24 mouse cellular contexts compared by ENCODE assay signal in the genomic region with DNA sequence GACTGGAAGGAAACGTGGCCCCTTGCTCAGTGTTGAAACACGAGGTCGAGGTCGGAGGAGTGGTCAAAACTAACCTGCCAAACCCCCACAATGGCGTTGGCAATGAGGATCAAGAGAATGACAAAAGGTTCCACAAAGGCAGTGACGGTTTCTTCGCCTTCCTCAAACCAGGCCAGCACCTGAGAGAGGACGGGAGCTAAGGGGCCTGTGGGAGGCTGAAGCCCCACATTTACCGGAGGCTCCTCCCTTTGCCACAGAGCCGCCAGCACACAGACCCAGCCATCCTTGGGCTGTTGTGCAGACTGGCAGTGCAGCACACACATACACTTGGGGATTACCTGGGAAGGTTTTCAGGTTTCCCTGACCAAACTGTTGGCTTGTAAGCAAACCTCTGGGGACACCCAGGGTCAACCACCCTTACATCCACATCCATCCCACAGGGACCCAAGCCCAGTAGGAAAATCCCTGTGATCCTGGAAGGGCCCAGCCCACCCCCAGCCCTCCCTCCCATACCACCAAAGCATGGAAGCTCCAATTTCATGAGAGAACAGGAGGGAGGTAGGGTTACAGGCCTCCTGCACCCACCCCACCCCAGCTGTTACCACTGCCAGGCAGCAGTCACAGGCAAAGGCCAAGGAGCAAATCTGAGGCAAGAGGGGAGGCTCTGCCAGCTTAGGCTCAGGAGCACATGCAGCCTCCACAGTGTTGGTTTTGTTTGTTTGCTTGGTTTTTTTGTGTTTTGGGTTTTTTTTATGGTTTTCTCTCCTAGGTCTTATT. TPM values are rescaled to one million over a fixed set of nuclear protein-coding genes. Genes with fewer than 3 reads are reported as not detected.
DNase-seq lines count a peak whose midpoint lies in the region; ATAC-seq and TF ChIP-seq lines count a peak whose summit lies in the region.
"Had no signal": no experiment of that assay in that cellular context is flagged by ENCODE, and none has a peak within 500 bp of the region (broad histone marks: within the 10 kb centered on the region; RNA-seq: fewer than 3 reads in every experiment).

No protein-coding gene starts in this region.

- H3K27ac ChIP-seq in kidney, embryonic 16.5 days (ENCODE audit: low read length): peak overlapping the region; percentile 45
- no peak overlapping the region for H3K27ac ChIP-seq in embryonic facial prominence, embryonic 11.5 days (replicated peaks; ENCODE audit: low read depth, low read length)
- H3K27ac ChIP-seq in embryonic facial prominence, embryonic 15.5 days (replicated peaks): no peak overlapping the region
- H3K27ac ChIP-seq: heart, adult 2 months; heart, embryonic 15.5 days; hindbrain, postnatal 0 days; liver, embryonic 14.5 days; lung, embryonic 15.5 days; stomach, postnatal 0 days had no signal

- no peak overlapping the region for H3K9ac ChIP-seq in kidney, embryonic 16.5 days (replicated peaks; ENCODE audit: low read length)
- 0 out of 2 replicates have a peak overlapping the region, but pooled peaks have one; percentile 6 for H3K9ac ChIP-seq in embryonic facial prominence, embryonic 11.5 days (replicated peaks; ENCODE audit: low read length)
- H3K9ac ChIP-seq in embryonic facial prominence, embryonic 15.5 days: no peak overlapping the region
- H3K9ac ChIP-seq: heart, embryonic 15.5 days; liver, embryonic 14.5 days; lung, embryonic 15.5 days had no signal

- ATAC-seq in kidney, embryonic 16.5 days (ENCODE audit: low FRiP score, low TSS enrichment): peak; percentile 50; the same call in 1 of the 2 replicates
- peak; percentile 31; the same call in 1 of the 2 replicates for ATAC-seq in embryonic facial prominence, embryonic 11.5 days (replicated peaks; ENCODE audit: insufficient number of reproducible peaks, low FRiP score, low TSS enrichment, low read depth)
- no peak for ATAC-seq in embryonic facial prominence, embryonic 15.5 days (ENCODE audit: insufficient number of reproducible peaks, low FRiP score, low TSS enrichment, low read depth)
- ATAC-seq: activated CD4-positive, CD25-positive, alpha-beta regulatory T cell, adult 4 months; forebrain, embryonic 16.5 days; hindbrain, postnatal 0 days; intestine, postnatal 0 days; Patski had no signal

- no peak overlapping the region for H3K4me2 ChIP-seq in kidney, embryonic 16.5 days (replicated peaks; ENCODE audit: low read depth, low read length)
- no peak overlapping the region for H3K4me2 ChIP-seq in embryonic facial prominence, embryonic 11.5 days (ENCODE audit: low read depth, low read length)
- no peak overlapping the region for H3K4me2 ChIP-seq in embryonic facial prominence, embryonic 15.5 days (replicated peaks)
- H3K4me2 ChIP-seq in myocyte (ENCODE audit: low read depth): peak overlapping the region; percentile 82
- H3K4me2 ChIP-seq: heart, embryonic 15.5 days; lung, embryonic 15.5 days had no signal

- no peaks in the 10 kb centered on the region for H3K9me3 ChIP-seq in kidney, embryonic 16.5 days (ENCODE audit: low read length)
- H3K9me3 ChIP-seq in embryonic facial prominence, embryonic 11.5 days (replicated peaks; ENCODE audit: control insufficient read depth, low read length): no peaks in the 10 kb centered on the region
- no peaks in the 10 kb centered on the region for H3K9me3 ChIP-seq in embryonic facial prominence, embryonic 15.5 days (replicated peaks)
- H3K9me3 ChIP-seq: heart, embryonic 15.5 days; lung, embryonic 15.5 days had no signal

- 32% methylated on average over 10 of the region's 10 CpGs for WGBS in kidney, embryonic 16.5 days
- 49% methylated on average over 10 of the region's 10 CpGs for WGBS in embryonic facial prominence, embryonic 11.5 days
- WGBS in embryonic facial prominence, embryonic 15.5 days: 46% methylated on average over 10 of the region's 10 CpGs

- peaks cover 8% of the 10 kb centered on the region for H3K79me2 ChIP-seq in myocyte (ENCODE audit: control insufficient read depth, insufficient read depth)

- H3K4me1 ChIP-seq in kidney, embryonic 16.5 days (ENCODE audit: insufficient read depth, low read length): peaks cover 40% of the 10 kb centered on the region
- no peaks in the 10 kb centered on the region; the same call in 1 of the 2 replicates for H3K4me1 ChIP-seq in embryonic facial prominence, embryonic 11.5 days (ENCODE audit: control insufficient read depth, insufficient read depth, low read length)
- peaks cover 16% of the 10 kb centered on the region; the same call in 1 of the 2 replicates for H3K4me1 ChIP-seq in embryonic facial prominence, embryonic 15.5 days

- no peak overlapping the region for H3ac ChIP-seq in myocyte (ENCODE audit: control insufficient read depth, insufficient read length)

- no peaks in the 10 kb centered on the region for H3K27me3 ChIP-seq in kidney, embryonic 16.5 days (ENCODE audit: insufficient read depth, low read length)
- no peaks in the 10 kb centered on the region for H3K27me3 ChIP-seq in embryonic facial prominence, embryonic 11.5 days (ENCODE audit: control insufficient read depth, insufficient read depth, low read length)
- H3K27me3 ChIP-seq in embryonic facial prominence, embryonic 15.5 days: no peaks in the 10 kb centered on the region
- H3K27me3 ChIP-seq in myocyte (ENCODE audit: control insufficient read depth, insufficient read depth, insufficient read length): no peaks in the 10 kb centered on the region
- H3K27me3 ChIP-seq: heart, embryonic 15.5 days; lung, embryonic 15.5 days; Patski had no signal

- peak; percentile 33 for TF ChIP-seq POLR2A in myocyte (IDR thresholded peaks at IDR 0.05; ENCODE audit: insufficient read length, low read depth)

- H3K4me3 ChIP-seq in kidney, embryonic 16.5 days (ENCODE audit: low read length): no peak overlapping the region
- no peak overlapping the region for H3K4me3 ChIP-seq in embryonic facial prominence, embryonic 11.5 days (ENCODE audit: low read depth, low read length)
- 0 out of 2 replicates have a peak overlapping the region, but pooled peaks have one; percentile 6 for H3K4me3 ChIP-seq in embryonic facial prominence, embryonic 15.5 days (replicated peaks)
- H3K4me3 ChIP-seq in myocyte: peak overlapping the region; percentile 54
- H3K4me3 ChIP-seq: heart, adult 2 months; heart, embryonic 15.5 days; lung, embryonic 15.5 days had no signal

- no peak for DNase-seq in kidney, postnatal 14 days
- peak; percentile 21 for DNase-seq in embryonic facial prominence, embryonic 11.5 days (ENCODE audit: low spot score)
- no peak for DNase-seq in Muller cell, postnatal 12 days (ENCODE audit: inconsistent ontology term)
- no peak for DNase-seq in adrenal gland, postnatal 25 days
- DNase-seq: adrenal gland, postnatal 14 days; cerebellum, adult 18-20 months; cerebellum, postnatal 25 days; embryo, embryonic 11 days; heart, adult 2 months; lung, postnatal 4 days; retina, postnatal 1 day; thymus, postnatal 25 days had no signal

- no peaks in the 10 kb centered on the region for H3K36me3 ChIP-seq in kidney, embryonic 16.5 days (ENCODE audit: insufficient read depth, low read length)
- no peaks in the 10 kb centered on the region for H3K36me3 ChIP-seq in embryonic facial prominence, embryonic 11.5 days (replicated peaks; ENCODE audit: control insufficient read depth, insufficient read depth, low read depth, low read length)
- no peaks in the 10 kb centered on the region for H3K36me3 ChIP-seq in embryonic facial prominence, embryonic 15.5 days
- peaks cover 14% of the 10 kb centered on the region for H3K36me3 ChIP-seq in myocyte (ENCODE audit: control insufficient read depth, insufficient read depth)
- H3K36me3 ChIP-seq: heart, embryonic 15.5 days; lung, embryonic 15.5 days had no signal

TF ChIP-seq in myocyte, 11 proteins besides CTCF, POLR2A, EP300 and RAD21 (continues in another document):
- TF ChIP-seq REST (IDR thresholded peaks at IDR 0.05; ENCODE audit: insufficient read depth, insufficient read length) (no peak), SRF (IDR thresholded peaks at IDR 0.05; ENCODE audit: control insufficient read depth, insufficient read length, low read depth) (no peak), MAX (IDR thresholded peaks at IDR 0.05; ENCODE audit: low read depth) (no peak), CEBPB (IDR thresholded peaks at IDR 0.05; ENCODE audit: insufficient read depth, poor library complexity, severe bottlenecking) (no peak)

RNA-seq across cellular contexts. Expression of a gene that starts 2.1 kb away (rescaled TPM):
- polyA plus RNA-seq in kidney, embryonic 16.5 days (2015; fragmentation: Nextera tagmentation; extraction: Ambion mirVana): 7.1 and 7.8 TPM in 2 replicates
- 6.6 and 6.7 TPM in 2 replicates for polyA plus RNA-seq in embryonic facial prominence, embryonic 11.5 days (2014; fragmentation: Nextera tagmentation; extraction: Ambion mirVana)
- polyA plus RNA-seq in embryonic facial prominence, embryonic 15.5 days (2015; fragmentation: Nextera tagmentation; extraction: Ambion mirVana): 103 and 140 TPM in 2 replicates
- polyA plus RNA-seq in myocyte (2012; fragmentation: generic; extraction: Trizol): 1,699 TPM
- total RNA-seq in adrenal gland, postnatal 25 days (2021): not detected in 2 replicates

RNA-seq across cellular contexts. Expression of a gene that starts 14.4 kb away (rescaled TPM):
- 62.5 and 66.5 TPM in 2 replicates for polyA plus RNA-seq in kidney, embryonic 16.5 days (2015; fragmentation: Nextera tagmentation; extraction: Ambion mirVana)
- polyA plus RNA-seq in embryonic facial prominence, embryonic 11.5 days (2014; fragmentation: Nextera tagmentation; extraction: Ambion mirVana): 36.3 and 39.3 TPM in 2 replicates
- 54.2 and 60.4 TPM in 2 replicates for polyA plus RNA-seq in embryonic facial prominence, embryonic 15.5 days (2015; fragmentation: Nextera tagmentation; extraction: Ambion mirVana)
- 58.8 TPM for polyA plus RNA-seq in myocyte (2012; fragmentation: generic; extraction: Trizol)
- 60.4 and 63.6 TPM in 2 replicates for total RNA-seq in adrenal gland, postnatal 25 days (2021)

RNA-seq across cellular contexts. Expression of a gene that starts 26.4 kb away (rescaled TPM):
- polyA plus RNA-seq in kidney, embryonic 16.5 days (2015; fragmentation: Nextera tagmentation; extraction: Ambion mirVana): 177 and 196 TPM in 2 replicates
- 158 and 159 TPM in 2 replicates for polyA plus RNA-seq in embryonic facial prominence, embryonic 11.5 days (2014; fragmentation: Nextera tagmentation; extraction: Ambion mirVana)
- polyA plus RNA-seq in embryonic facial prominence, embryonic 15.5 days (2015; fragmentation: Nextera tagmentation; extraction: Ambion mirVana): 129 and 130 TPM in 2 replicates
- polyA plus RNA-seq in myocyte (2012; fragmentation: generic; extraction: Trizol): 167 TPM
- 180 and 191 TPM in 2 replicates for total RNA-seq in adrenal gland, postnatal 25 days (2021)

RNA-seq across cellular contexts. Expression of a gene that starts 32.3 kb away (rescaled TPM):
- 36.2 and 39.0 TPM in 2 replicates for polyA plus RNA-seq in kidney, embryonic 16.5 days (2015; fragmentation: Nextera tagmentation; extraction: Ambion mirVana)
- 18.6 and 24.8 TPM in 2 replicates for polyA plus RNA-seq in embryonic facial prominence, embryonic 11.5 days (2014; fragmentation: Nextera tagmentation; extraction: Ambion mirVana)
- polyA plus RNA-seq in embryonic facial prominence, embryonic 15.5 days (2015; fragmentation: Nextera tagmentation; extraction: Ambion mirVana): 36.2 and 38.1 TPM in 2 replicates
- 36.7 TPM for polyA plus RNA-seq in myocyte (2012; fragmentation: generic; extraction: Trizol)
- 58.2 and 82.6 TPM in 2 replicates for total RNA-seq in adrenal gland, postnatal 25 days (2021)

RNA-seq across cellular contexts. Expression of a gene that starts 42.4 kb away (rescaled TPM):
- 41.5 and 47.9 TPM in 2 replicates for polyA plus RNA-seq in kidney, embryonic 16.5 days (2015; fragmentation: Nextera tagmentation; extraction: Ambion mirVana)
- polyA plus RNA-seq in embryonic facial prominence, embryonic 11.5 days (2014; fragmentation: Nextera tagmentation; extraction: Ambion mirVana): 44.8 and 46.2 TPM in 2 replicates
- polyA plus RNA-seq in embryonic facial prominence, embryonic 15.5 days (2015; fragmentation: Nextera tagmentation; extraction: Ambion mirVana): 52.1 and 58.0 TPM in 2 replicates
- polyA plus RNA-seq in myocyte (2012; fragmentation: generic; extraction: Trizol): 104 TPM
- total RNA-seq in adrenal gland, postnatal 25 days (2021): 123 and 138 TPM in 2 replicates

Comparison
In these comparisons a context has a peak if more than half of its experiments do, and no peak if none do; other contexts are left out.
1. H3K4me3 ChIP-seq: peak in embryonic facial prominence, embryonic 15.5 days (single experiment) and myocyte (single experiment); none in kidney, embryonic 16.5 days (single experiment) and embryonic facial prominence, embryonic 11.5 days (single experiment).
2. RNA of a gene that starts 2.1 kb away (polyA plus RNA-seq): 1,699 TPM in myocyte (single experiment); 103 to 140 TPM in embryonic facial prominence, embryonic 15.5 days, 7.1 to 7.8 TPM in kidney, embryonic 16.5 days and 6.6 to 6.7 TPM in embryonic facial prominence, embryonic 11.5 days; every median in the first group is over 10 times any median in the second.